Mouse (Mus musculus): ENCODE results near the gene Micu2. TPM values are rescaled to one million over a fixed set of nuclear protein-coding genes. Genes with fewer than 3 reads are reported as not detected.

Micu2 gene
- total and polyA plus RNA-seq, 2 experiments from 2014 or later: 65.1 to 72.1 TPM

DNA sequence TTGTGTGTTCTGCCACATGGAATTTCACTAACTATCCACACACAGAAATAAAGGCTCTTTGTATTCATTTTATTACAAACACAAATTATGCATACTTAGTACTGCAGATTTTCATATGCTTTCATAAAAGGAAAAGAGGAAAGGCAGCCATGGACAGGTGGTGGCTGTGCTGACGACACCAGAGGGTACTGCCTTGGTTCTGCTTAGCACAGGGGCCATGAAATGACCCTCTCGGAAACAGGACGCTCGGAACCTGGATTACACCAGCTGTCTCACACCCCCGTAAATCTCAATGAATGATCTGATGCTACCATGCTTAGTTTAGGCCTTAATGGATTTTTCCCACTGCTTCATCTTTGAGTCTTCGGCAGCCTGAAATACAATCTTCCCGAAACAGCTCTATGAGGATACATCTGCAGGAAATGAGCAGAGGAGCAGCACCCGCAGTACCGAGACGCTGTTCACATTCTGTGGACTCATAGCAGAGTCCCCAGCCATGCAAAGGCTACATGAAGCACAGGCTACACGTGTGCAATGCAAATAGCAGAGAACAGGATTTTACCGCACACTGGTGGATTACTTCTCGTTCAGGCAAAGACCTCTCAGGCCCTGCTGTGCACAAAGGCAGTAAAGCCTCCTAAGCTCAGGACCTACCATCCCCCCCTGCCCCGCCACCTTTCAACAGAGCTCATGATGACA, 17.2 kb downstream of the Micu2 start:
- H3K27me3 ChIP-seq (ENCODE audit: insufficient read depth, low read length): no peaks in the 10 kb centered on the region
- peak; percentile 64 for ATAC-seq
- 32% methylated on average over 14 of the region's 14 CpGs for WGBS

DNA sequence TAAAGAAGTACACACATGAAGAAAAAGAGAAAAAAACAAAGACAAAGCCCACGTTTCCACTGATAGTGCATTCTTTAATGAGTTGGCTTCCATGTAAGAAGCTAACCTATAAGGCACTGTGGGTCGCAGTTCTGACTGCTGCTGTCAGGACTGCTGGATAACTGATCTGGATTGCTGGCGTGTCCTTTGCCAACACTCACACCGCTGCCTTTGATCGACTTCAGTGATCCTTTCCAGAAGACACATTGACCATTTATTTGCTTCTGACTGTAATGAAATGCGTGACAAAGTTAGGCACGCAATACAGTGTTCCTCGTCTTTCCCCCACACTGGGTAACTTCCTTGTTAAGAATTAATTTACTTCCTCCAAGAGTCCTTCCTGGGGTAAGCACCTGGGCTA, 18.3 kb downstream of the Micu2 start:
- H3K9me3 ChIP-seq (ENCODE audit: low read length): no peaks in the 10 kb centered on the region
- 82% methylated on average over 8 of the region's 8 CpGs for WGBS
- no peak overlapping the region for H3K4me2 ChIP-seq (ENCODE audit: low read depth)

More for the DNA sequence above, 17.2 kb downstream of the Micu2 start:
- Histone ChIP-seq H3K4me2 (ENCODE audit: low read depth) (no peak overlapping the region), H3K4me1 (ENCODE audit: insufficient read depth) (no peaks in the 10 kb centered on the region), H3K36me3 (ENCODE audit: insufficient read depth) (no peaks in the 10 kb centered on the region), H3K9ac (no peak overlapping the region), H3K27ac (ENCODE audit: low read depth, low read length) (0 out of 2 replicates have a peak overlapping the region, but pooled peaks have one; percentile 41), H3K9me3 (ENCODE audit: low read length) (no peaks in the 10 kb centered on the region), H3K4me3 (ENCODE audit: low read depth, low read length) (no peak overlapping the region)
- no peak for TF ChIP-seq CTCF (IDR thresholded peaks at IDR 0.05; ENCODE audit: low read depth)
- no peak for DNase-seq

DNA sequence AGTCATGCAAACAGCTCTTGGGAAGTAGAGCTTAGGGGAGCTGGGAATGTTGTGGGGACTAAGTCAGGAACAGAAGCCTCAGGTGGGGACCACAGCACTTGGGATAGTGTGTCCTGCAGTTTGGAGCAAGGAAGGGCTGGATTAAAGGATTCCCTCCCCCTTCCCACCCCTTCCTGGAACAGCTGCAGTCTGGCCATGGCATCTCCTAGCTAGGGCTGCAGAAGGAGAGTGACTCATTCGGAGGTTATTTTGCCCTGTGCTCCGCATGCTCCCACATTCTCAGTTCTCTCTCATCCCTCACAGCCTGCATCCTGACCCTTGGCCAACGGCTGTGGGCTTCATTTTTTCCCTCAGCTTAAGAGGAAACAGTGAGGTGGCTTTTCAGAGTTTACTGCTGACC, 18.9 kb downstream of the Micu2 start:
- ATAC-seq (no peak), DNase-seq (no peak)
- TF ChIP-seq CTCF (IDR thresholded peaks at IDR 0.05; ENCODE audit: low read depth): no peak
- H3K9ac ChIP-seq: no peak overlapping the region
- H3K27me3 ChIP-seq (ENCODE audit: insufficient read depth, low read length): no peaks in the 10 kb centered on the region
- WGBS: 53% methylated on average over 3 of the region's 3 CpGs
- H3K9me3 ChIP-seq (ENCODE audit: low read length): no peaks in the 10 kb centered on the region
- no peaks in the 10 kb centered on the region for H3K4me1 ChIP-seq (ENCODE audit: insufficient read depth)
- no peak overlapping the region for H3K27ac ChIP-seq (ENCODE audit: low read depth, low read length)
- H3K4me2 ChIP-seq (ENCODE audit: low read depth): no peak overlapping the region
- no peaks in the 10 kb centered on the region for H3K36me3 ChIP-seq (ENCODE audit: insufficient read depth)
- no peak overlapping the region for H3K4me3 ChIP-seq (ENCODE audit: low read depth, low read length)

More for the DNA sequence above, 18.3 kb downstream of the Micu2 start:
- no peak for TF ChIP-seq CTCF (IDR thresholded peaks at IDR 0.05; ENCODE audit: low read depth)
- Histone ChIP-seq H3K27ac (ENCODE audit: low read depth, low read length) (no peak overlapping the region), H3K36me3 (ENCODE audit: insufficient read depth) (no peaks in the 10 kb centered on the region), H3K4me3 (ENCODE audit: low read depth, low read length) (no peak overlapping the region), H3K4me1 (ENCODE audit: insufficient read depth) (no peaks in the 10 kb centered on the region), H3K27me3 (ENCODE audit: insufficient read depth, low read length) (no peaks in the 10 kb centered on the region), H3K9ac (no peak overlapping the region)
- DNase-seq (no peak), ATAC-seq (no peak)

DNA sequence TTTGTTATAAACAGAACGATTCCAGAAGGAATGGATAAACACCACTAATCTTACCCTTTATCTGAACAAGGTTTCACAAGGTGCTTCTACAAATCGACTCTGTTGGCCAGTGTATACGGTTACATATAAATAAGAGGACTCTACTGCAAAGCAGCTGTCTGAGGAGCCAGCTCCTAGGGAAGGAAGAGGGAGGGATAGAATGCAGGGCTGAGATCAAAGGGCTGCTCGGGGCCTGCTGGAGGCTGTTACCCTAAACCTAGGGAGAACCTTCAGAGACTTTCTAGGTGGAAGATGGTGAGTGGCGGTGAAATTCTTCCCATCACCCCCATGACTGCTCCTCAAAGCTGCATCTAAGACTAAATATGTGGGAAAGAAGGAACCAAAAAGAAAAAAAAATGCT, 20.9 kb downstream of the Micu2 start:
- Histone ChIP-seq H3K9me3 (ENCODE audit: low read length) (no peaks in the 10 kb centered on the region), H3K27me3 (ENCODE audit: insufficient read depth, low read length) (no peaks in the 10 kb centered on the region), H3K9ac (no peak overlapping the region), H3K27ac (ENCODE audit: low read depth, low read length) (no peak overlapping the region), H3K36me3 (ENCODE audit: insufficient read depth) (no peaks in the 10 kb centered on the region), H3K4me2 (ENCODE audit: low read depth) (no peak overlapping the region), H3K4me1 (ENCODE audit: insufficient read depth) (no peaks in the 10 kb centered on the region), H3K4me3 (ENCODE audit: low read depth, low read length) (no peak overlapping the region)
- TF ChIP-seq CTCF (IDR thresholded peaks at IDR 0.05; ENCODE audit: low read depth): no peak
- 60% methylated on average over 5 of the region's 5 CpGs for WGBS
- ATAC-seq (no peak), DNase-seq (no peak)

DNA sequence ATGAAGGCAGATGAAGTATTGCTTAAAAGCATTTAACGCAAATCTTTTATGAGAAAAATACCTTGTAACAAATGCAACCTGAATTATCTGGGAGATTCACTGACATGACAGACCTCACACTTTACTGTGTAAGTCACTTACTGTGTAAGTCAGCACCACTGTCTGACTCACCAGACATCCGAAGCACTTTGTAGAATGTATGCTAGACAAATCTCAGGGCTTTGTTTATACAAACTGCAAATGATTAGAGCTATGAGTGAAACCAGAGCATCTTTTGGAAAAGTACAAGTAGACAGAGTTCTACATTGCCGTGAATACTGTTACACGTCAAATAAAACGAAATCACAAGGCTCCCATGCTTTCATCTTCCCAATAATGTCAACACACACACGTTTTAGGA, 23.4 kb downstream of the Micu2 start:
- H3K27me3 ChIP-seq (ENCODE audit: insufficient read depth, low read length): no peaks in the 10 kb centered on the region
- no peaks in the 10 kb centered on the region for H3K4me1 ChIP-seq (ENCODE audit: insufficient read depth)
- DNase-seq (no peak), ATAC-seq (no peak)
- TF ChIP-seq CTCF (IDR thresholded peaks at IDR 0.05; ENCODE audit: low read depth): no peak
- no peaks in the 10 kb centered on the region for H3K9me3 ChIP-seq (ENCODE audit: low read length)
- WGBS: 73% methylated on average over 6 of the region's 6 CpGs
- no peak overlapping the region for H3K27ac ChIP-seq (ENCODE audit: low read depth, low read length)
- H3K4me2 ChIP-seq (ENCODE audit: low read depth): no peak overlapping the region
- no peak overlapping the region for H3K9ac ChIP-seq
- no peaks in the 10 kb centered on the region for H3K36me3 ChIP-seq (ENCODE audit: insufficient read depth)
- no peak overlapping the region for H3K4me3 ChIP-seq (ENCODE audit: low read depth, low read length)

DNA sequence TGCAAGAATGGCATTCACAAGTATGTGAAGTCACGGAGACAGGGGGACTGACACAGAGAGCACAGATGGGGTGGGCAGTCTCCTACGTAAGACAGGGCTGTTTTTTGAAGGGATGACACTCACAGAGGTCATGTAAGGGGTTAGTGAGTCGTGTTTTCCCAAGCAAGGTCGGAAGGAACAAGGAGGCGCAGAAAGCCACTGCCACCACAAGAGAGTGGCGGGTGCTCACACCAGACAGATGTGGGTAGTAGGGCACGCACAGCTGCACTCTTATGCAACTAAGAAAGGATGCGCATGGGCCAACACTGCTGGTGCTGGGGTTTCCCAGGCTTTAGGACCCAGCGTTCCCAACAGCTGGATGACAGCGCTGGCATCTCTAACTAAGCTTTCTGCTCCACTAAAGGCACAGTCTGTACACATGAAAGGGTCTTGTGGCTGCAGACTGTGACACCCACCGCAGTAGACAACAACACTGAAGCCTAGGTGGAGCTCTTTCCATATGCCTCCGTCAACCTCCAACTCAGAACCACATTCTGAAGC, 27.0 kb downstream of the Micu2 start:
- H3K9ac ChIP-seq: no peak overlapping the region
- H3K4me2 ChIP-seq (ENCODE audit: low read depth): no peak overlapping the region
- TF ChIP-seq CTCF (IDR thresholded peaks at IDR 0.05; ENCODE audit: low read depth): no peak
- H3K27me3 ChIP-seq (ENCODE audit: insufficient read depth, low read length): no peaks in the 10 kb centered on the region
- no peak overlapping the region for H3K27ac ChIP-seq (ENCODE audit: low read depth, low read length)
- no peaks in the 10 kb centered on the region for H3K4me1 ChIP-seq (ENCODE audit: insufficient read depth)
- no peaks in the 10 kb centered on the region for H3K9me3 ChIP-seq (ENCODE audit: low read length)
- peaks cover 4% of the 10 kb centered on the region; the same call in 1 of the 2 replicates for H3K36me3 ChIP-seq (ENCODE audit: insufficient read depth)
- ATAC-seq (no peak), DNase-seq (no peak)
- 78% methylated on average over 12 of the region's 12 CpGs for WGBS
- H3K4me3 ChIP-seq (ENCODE audit: low read depth, low read length): no peak overlapping the region

DNA sequence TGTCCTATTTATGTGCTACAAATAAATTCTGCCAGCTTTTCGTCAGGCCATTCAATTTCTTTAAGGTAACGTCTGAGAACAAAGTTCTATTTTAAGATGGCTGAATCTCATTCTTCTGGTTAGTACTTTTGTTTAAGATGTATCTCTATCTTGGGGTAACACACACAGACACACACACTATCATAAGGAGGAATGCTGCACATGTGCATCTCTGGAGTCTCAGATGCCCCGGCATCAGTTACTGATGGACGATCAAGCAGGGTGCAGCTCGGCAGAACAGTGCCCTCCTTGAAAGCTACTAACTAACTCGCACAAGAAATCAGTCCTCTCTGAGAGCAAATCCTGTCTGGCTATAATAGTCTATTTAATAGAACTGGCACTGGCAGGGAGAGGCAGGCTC, 30.2 kb downstream of the Micu2 start:
- Histone ChIP-seq H3K4me1 (ENCODE audit: insufficient read depth) (no peaks in the 10 kb centered on the region), H3K9me3 (ENCODE audit: low read length) (no peaks in the 10 kb centered on the region), H3K27ac (ENCODE audit: low read depth, low read length) (no peak overlapping the region), H3K4me3 (ENCODE audit: low read depth, low read length) (no peak overlapping the region), H3K27me3 (ENCODE audit: insufficient read depth, low read length) (no peaks in the 10 kb centered on the region), H3K36me3 (ENCODE audit: insufficient read depth) (peaks cover 4% of the 10 kb centered on the region; the same call in 1 of the 2 replicates), H3K4me2 (ENCODE audit: low read depth) (no peak overlapping the region), H3K9ac (no peak overlapping the region)
- 90% methylated on average over 6 of the region's 6 CpGs for WGBS
- TF ChIP-seq CTCF (IDR thresholded peaks at IDR 0.05; ENCODE audit: low read depth): no peak
- ATAC-seq (no peak), DNase-seq (no peak)

All from forebrain, postnatal 0 days (tissue).